In genomic region chr2:65414806-65415281, GRCm38 (mm10) we compare ENCODE assay signal across 9 mouse cellular contexts. TPM values are rescaled to one million over a fixed set of nuclear protein-coding genes. Genes with fewer than 3 reads are reported as not detected.
DNase-seq lines count a peak whose midpoint lies in the region; ATAC-seq lines count a peak whose summit lies in the region.
"Had no signal": no experiment of that assay in that cellular context is flagged by ENCODE, and none has a peak within 500 bp of the region (broad histone marks: within the 10 kb centered on the region; RNA-seq: fewer than 3 reads in every experiment).

No protein-coding gene starts in this region.

- no peaks in the 10 kb centered on the region for H3K27me3 ChIP-seq in heart, embryonic 11.5 days (ENCODE audit: control insufficient read depth, insufficient read depth, low read length)
- no peaks in the 10 kb centered on the region for H3K27me3 ChIP-seq in kidney, embryonic 16.5 days (ENCODE audit: insufficient read depth, low read length)
- no peaks in the 10 kb centered on the region for H3K27me3 ChIP-seq in limb, embryonic 15.5 days

- ATAC-seq in heart, embryonic 11.5 days (replicated peaks; ENCODE audit: insufficient number of reproducible peaks, low FRiP score, low TSS enrichment), result peak; percentile 50; the same call in 1 of the 2 replicates
- ATAC-seq in frontal cortex, adult (ENCODE audit: low TSS enrichment), result peak; percentile 92
- peak; percentile 55; the same call in 1 of the 2 replicates for ATAC-seq in kidney, embryonic 16.5 days (ENCODE audit: low FRiP score, low TSS enrichment)
- ATAC-seq in limb, embryonic 15.5 days (ENCODE audit: insufficient number of reproducible peaks, low FRiP score, low TSS enrichment, low read depth), result no peak

- peak overlapping the region; percentile 67 for H3K4me2 ChIP-seq in heart, embryonic 11.5 days
- peak overlapping the region; percentile 70 for H3K4me2 ChIP-seq in kidney, embryonic 16.5 days (replicated peaks; ENCODE audit: low read depth, low read length)
- peak overlapping the region; percentile 53 for H3K4me2 ChIP-seq in limb, embryonic 15.5 days

- 7% methylated on average over 6 of the region's 6 CpGs for WGBS in heart, embryonic 11.5 days (ENCODE audit: insufficient replicate concordance)
- 2% methylated on average over 6 of the region's 6 CpGs for whole genome bisulfite sequencing in kidney, embryonic 16.5 days
- 4% methylated on average over 6 of the region's 6 CpGs for WGBS in limb, embryonic 15.5 days

- H3K4me3 ChIP-seq in heart, embryonic 11.5 days (ENCODE audit: low read depth, low read length), result peak overlapping the region; percentile 31; the same call in 1 of the 2 replicates
- H3K4me3 ChIP-seq in kidney, embryonic 16.5 days (ENCODE audit: low read length), result peak overlapping the region; percentile 22; the same call in 1 of the 2 replicates
- H3K4me3 ChIP-seq in limb, embryonic 15.5 days, result no peak overlapping the region

- DNase-seq in heart, adult 9 months (ENCODE audit: low spot score in 2 of 2), result no peak
- peak; percentile 4 for DNase-seq in cerebellum, adult 8-10 months
- DNase-seq in ovary, postnatal 14 days (ENCODE audit: low spot score), result peak; percentile 2
- no peak for DNase-seq in urinary bladder, adult 18-20 months (ENCODE audit: low spot score in 2 of 2)

- no peak overlapping the region for H3K27ac ChIP-seq in heart, embryonic 11.5 days (ENCODE audit: low read depth, low read length)
- H3K27ac ChIP-seq in kidney, embryonic 16.5 days (ENCODE audit: low read length), result no peak overlapping the region
- no peak overlapping the region for H3K27ac ChIP-seq in limb, embryonic 15.5 days

- no peak overlapping the region for H3K9ac ChIP-seq in heart, embryonic 11.5 days (ENCODE audit: low read depth, low read length)
- no peak overlapping the region for H3K9ac ChIP-seq in kidney, embryonic 16.5 days (replicated peaks; ENCODE audit: low read length)
- no peak overlapping the region for H3K9ac ChIP-seq in limb, embryonic 15.5 days

- no peaks in the 10 kb centered on the region for H3K36me3 ChIP-seq in heart, embryonic 11.5 days (ENCODE audit: control insufficient read depth, insufficient read depth, low read length)
- no peaks in the 10 kb centered on the region for H3K36me3 ChIP-seq in kidney, embryonic 16.5 days (ENCODE audit: insufficient read depth, low read length)
- H3K36me3 ChIP-seq in limb, embryonic 15.5 days, result no peaks in the 10 kb centered on the region

- H3K4me1 ChIP-seq in heart, embryonic 11.5 days (ENCODE audit: control insufficient read depth, insufficient read depth, low read length), result no peaks in the 10 kb centered on the region
- peaks cover 7% of the 10 kb centered on the region; the same call in 1 of the 2 replicates for H3K4me1 ChIP-seq in kidney, embryonic 16.5 days (ENCODE audit: insufficient read depth, low read length)
- H3K4me1 ChIP-seq in limb, embryonic 15.5 days, result peaks cover 8% of the 10 kb centered on the region

- no peaks in the 10 kb centered on the region; the same call in 1 of the 2 replicates for H3K9me3 ChIP-seq in heart, embryonic 11.5 days (replicated peaks; ENCODE audit: control insufficient read depth, low read length)
- peaks cover 5% of the 10 kb centered on the region; the same call in 1 of the 2 replicates for H3K9me3 ChIP-seq in kidney, embryonic 16.5 days (ENCODE audit: low read length)
- no peaks in the 10 kb centered on the region for H3K9me3 ChIP-seq in limb, embryonic 15.5 days

RNA-seq across cellular contexts. Expression of gene Slc38a11, which starts 51.0 kb away (rescaled TPM):
- polyA plus RNA-seq in heart, embryonic 11.5 days (2014; fragmentation: Nextera tagmentation; extraction: Ambion mirVana), result not detected in 2 replicates
- polyA plus RNA-seq in kidney, embryonic 16.5 days (2015; fragmentation: Nextera tagmentation; extraction: Ambion mirVana), result 0.62 and 0.75 TPM in 2 replicates
- polyA plus RNA-seq in limb, embryonic 15.5 days (2015; fragmentation: Nextera tagmentation; extraction: Ambion mirVana), result 0.17 and 0.35 TPM in 2 replicates
- polyA plus RNA-seq: liver, adult 2 months had no signal

Comparison
In these comparisons a context has a peak if more than half of its experiments do, and no peak if none do; other contexts are left out.
1. DNase-seq: peak in cerebellum, adult 8-10 months (single experiment) and ovary, postnatal 14 days (single experiment); none in heart, adult 9 months (0 of 2) and urinary bladder, adult 18-20 months (0 of 2).
2. Peak in every context shown above with its lines, with median percentiles within 50 percentile points of each other: H3K4me2 ChIP-seq.